Mouse (Mus musculus) brain, embryonic 14.5 days (tissue): ENCODE results near the gene Cd2. TPM values are rescaled to one million over a fixed set of nuclear protein-coding genes. Genes with fewer than 3 reads are reported as not detected.

ENCODE experiments used
- DNase-seq: peaks from one replicate; pipeline ENCODE4 v3.0.0-alpha.2; 2011; ENCODE audit warnings: low read depth
- CTCF ChIP-seq: fragments of 200-500 bp; IDR thresholded peaks from 2 replicates; pipeline ENCODE4 v1.5.1; 2012; ENCODE audit warnings: inconsistent platforms, mild to moderate bottlenecking, moderate library complexity, borderline replicate concordance; ENCODE audit not compliant: insufficient read depth, insufficient read length; ENCODE audit errors: extremely low read depth
- POLR2A ChIP-seq: fragments of 200-500 bp; IDR thresholded peaks from 2 replicates; pipeline ENCODE4 v1.6.1; 2012; ENCODE audit warnings: mild to moderate bottlenecking, inconsistent platforms, borderline replicate concordance; ENCODE audit not compliant: poor library complexity, insufficient read depth, insufficient read length, severe bottlenecking; ENCODE audit errors: extremely low read depth
- polyA plus RNA-seq: library from polyadenylated mRNA; depleted of rRNA; stranded (reverse); fragments of >200 nt; gene quantifications from 2 replicates; pipeline ENCODE4 v1.2.3, GENCODE M21; 2012

Cd2 gene
- polyA plus RNA-seq, 1 experiment, result not detected

DNA sequence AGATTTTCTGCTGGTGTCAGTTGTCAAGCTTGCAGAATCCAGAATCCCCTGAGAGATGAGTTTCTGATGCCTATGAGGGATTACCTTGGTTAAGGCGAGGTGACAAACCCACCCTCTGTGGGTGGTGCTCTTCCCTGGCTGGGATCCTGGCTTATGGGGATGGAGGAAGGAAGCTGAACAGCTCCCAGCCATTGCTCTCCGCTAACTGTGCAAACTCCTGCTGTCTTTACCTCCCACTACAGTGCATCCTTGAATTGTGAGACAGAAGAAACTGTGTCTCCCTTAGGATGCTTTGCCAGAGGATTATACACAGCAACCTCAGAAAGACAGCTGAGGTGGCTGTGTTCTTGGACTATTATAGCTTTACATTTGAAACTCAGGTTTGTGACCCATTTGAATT lies 28.8 kb downstream of the Cd2 start:
- no peak for TF ChIP-seq CTCF
- no peak for TF ChIP-seq POLR2A
- no peak for DNase-seq

DNA sequence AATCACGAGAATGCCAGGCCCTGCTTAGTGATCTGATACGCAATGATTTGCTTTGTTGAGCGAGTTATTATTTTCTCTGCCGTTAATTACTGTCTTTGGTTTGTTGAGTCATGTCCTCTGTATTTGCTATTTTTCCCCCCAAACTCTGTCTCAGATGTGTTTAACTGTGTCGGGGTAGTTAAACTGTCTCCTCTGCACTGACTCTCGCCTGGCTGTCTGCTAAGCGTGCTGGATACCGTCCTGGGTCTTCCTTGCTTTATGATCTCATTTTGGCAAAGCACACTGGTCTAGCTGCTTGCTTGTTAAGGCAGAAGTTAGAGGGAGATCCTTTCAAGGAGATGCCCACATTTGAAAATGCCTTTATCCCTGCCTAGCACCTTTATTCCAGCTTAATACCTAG lies 31.6 kb downstream of the Cd2 start:
- no peak for DNase-seq
- TF ChIP-seq CTCF, result no peak
- no peak for TF ChIP-seq POLR2A

- TF ChIP-seq POLR2A (no peak), CTCF (no peak)
- DNase-seq, result no peak
These were observed 35.6 kb downstream of the Cd2 start for GRCm38 (mm10) chr3:101252141-101252540.

DNA sequence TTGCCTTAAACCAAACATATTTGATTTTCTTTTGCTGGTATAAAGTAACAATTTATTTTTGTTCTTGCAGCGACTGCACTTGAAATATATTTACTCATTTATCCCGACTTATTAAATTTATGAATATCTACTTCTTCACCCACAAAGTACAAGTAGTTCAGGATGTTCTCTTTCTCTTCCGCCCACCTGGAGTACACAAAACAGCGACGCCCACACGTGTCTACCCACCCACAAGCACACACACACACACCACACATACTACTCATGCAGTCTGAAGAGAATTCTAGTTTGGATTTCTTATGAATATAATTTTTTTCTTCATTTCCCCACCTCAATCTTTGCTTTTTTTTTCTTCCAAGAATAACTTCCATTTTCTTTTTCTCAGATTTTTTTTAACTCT lies 37.9 kb downstream of the Cd2 start:
- TF ChIP-seq POLR2A (no peak), CTCF (no peak)
- no peak for DNase-seq

GRCm38 (mm10) chr3:101245212-101245611 lies 42.5 kb downstream of the Cd2 start:
- DNase-seq, result no peak
- no peak for TF ChIP-seq POLR2A
- TF ChIP-seq CTCF, result no peak

DNA sequence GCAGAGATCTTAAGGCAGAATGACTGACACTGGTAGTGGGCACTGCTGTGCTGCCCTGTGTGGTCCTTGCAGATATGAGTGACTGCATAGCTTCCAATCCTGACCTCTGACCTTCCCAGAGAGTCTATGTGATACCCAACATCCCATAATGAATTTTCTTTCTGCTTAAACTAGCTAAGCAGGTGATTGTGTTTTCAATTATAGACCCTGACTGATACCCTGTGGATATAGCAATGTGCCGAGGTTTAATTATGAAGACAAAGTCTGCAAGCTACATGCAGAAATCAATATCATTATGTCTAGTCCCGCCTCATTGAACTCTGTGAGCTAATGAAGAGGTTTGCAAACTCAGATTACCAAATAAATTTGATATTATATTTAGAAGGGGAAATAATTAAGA lies 44.7 kb downstream of the Cd2 start:
- no peak for TF ChIP-seq CTCF
- TF ChIP-seq POLR2A, result no peak
- no peak for DNase-seq

DNA sequence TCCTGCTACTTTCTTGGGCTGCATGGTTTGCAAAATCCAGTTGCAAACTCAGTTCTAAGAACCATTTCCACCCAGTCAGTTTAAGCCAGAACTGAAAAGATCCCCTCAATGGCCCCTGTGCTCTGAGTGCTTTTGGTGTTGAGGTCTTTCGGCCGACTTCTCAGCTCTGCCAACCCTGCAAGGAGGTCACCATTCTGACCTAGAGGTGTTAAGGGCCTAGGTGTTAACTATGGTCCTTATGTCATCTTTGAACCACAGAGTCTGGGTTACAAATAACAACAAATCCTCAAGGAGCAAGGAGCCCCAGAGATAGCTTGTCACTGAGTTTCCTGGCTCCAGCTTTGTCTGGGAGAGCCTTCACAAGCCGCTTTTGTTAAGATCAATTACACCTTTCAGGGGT lies 45.9 kb downstream of the Cd2 start:
- DNase-seq, result no peak
- TF ChIP-seq CTCF (no peak), POLR2A (no peak)

- DNase-seq, result no peak
- TF ChIP-seq CTCF (no peak), POLR2A (no peak)
These were observed 46.9 kb downstream of the Cd2 start for GRCm38 (mm10) chr3:101240859-101241258.

DNA sequence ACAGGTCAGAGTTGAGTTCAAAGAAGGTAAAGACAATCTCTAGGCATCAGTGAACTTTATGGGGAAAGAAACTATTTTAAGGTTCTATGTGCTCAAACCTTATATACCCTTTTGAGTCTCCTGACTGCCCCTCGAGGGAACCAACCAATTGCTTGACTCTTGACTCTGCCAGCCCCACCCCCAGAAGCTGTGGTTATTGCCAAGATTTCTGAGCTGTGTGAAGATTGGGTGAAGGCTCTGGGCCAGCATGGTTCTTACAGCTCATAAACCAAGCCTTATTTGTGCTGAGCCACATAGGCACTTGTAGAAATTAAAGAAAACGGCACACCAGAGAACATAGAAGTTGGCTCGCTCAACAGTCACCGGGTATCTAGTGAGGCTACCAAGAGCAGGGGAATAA lies 48.5 kb downstream of the Cd2 start:
- DNase-seq, result no peak
- TF ChIP-seq POLR2A (no peak), CTCF (no peak)

- no peak for DNase-seq
- TF ChIP-seq POLR2A (no peak), CTCF (no peak)
These were observed 49.0 kb downstream of the Cd2 start for GRCm38 (mm10) chr3:101238695-101239094.

DNA sequence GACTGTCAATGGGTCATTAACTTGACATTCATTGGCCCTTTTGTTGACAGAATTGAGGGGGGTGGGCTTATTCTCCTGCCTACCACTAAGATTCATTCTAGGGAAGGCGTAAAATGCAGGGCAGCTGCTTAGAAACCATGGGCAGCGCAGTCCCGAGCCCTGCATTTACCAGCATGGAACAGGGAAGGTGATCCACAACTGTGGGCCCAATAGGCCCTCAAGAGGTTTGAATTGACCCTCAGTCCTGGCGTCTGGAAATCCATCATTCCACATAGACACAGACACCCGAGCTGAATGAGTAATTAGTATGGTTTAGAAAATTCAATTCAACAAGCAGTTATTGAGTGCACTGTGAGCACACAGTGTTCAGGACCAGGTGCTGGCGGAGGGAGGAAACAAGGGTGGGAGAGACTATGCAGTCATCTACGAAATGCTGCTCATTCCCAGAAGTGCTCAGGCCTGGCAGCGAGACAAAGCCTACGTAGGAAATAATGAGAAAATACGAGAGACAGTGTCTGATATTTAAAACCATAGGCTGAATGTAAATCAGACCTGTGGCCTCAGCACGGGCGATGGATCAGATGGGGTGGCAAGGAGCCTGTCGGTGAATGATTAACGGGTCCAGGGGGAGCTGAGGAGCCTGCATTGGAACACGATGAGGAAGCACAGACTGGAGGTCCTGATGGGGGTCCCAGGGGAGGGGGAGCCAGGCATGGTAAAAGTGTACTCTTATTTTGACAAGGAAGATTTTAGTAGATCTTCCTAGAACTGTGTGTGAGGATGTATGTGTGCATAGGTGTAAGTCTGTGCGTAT lies 50.5 kb downstream of the Cd2 start:
- DNase-seq, result peak; percentile 71
- no peak for TF ChIP-seq POLR2A
- no peak for TF ChIP-seq CTCF

DNA sequence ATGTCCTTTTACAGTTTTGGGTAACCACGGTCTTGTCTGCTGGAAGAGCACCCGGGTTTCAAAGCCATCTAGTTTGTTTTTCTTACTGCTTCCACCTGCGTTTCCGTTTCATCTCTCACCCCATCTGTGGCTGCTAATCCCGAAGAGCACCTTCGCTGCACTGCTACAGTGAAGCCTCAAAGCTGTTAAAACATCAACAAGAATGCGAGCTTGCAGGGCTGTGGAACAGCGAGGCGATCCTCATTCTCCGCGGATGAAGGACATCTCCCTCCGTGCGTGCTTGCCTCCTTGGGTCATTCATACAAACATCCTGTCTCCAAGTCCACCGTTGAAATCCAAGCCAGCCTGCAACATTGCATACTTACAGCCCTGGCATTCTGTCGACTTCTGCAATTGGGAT lies 51.5 kb downstream of the Cd2 start:
- peak; percentile 45 for DNase-seq
- TF ChIP-seq POLR2A, result no peak
- TF ChIP-seq CTCF, result no peak
